Mouse (Mus musculus): ENCODE results near the gene Lrig1.

GRCm38 (mm10) chr6:94614346-94614745, 85.6 kb downstream of the Lrig1 start:
- no peak for TF ChIP-seq CTCF (conservative IDR thresholded peaks at IDR 0.05; ENCODE audit: low read length)
- TF ChIP-seq NANOG (IDR thresholded peaks at IDR 0.05; ENCODE audit: borderline replicate concordance, low read length): no peak
